Mouse (Mus musculus): Measurements from ENCODE around the gene Hbq1a. TPM values are rescaled to one million over a fixed set of nuclear protein-coding genes. Genes with fewer than 3 reads are reported as not detected.
A peak's percentile ranks its signal among the peaks of the same experiment; 100 is the strongest.

Hbq1a gene
- polyA plus RNA-seq, 1 experiment from 2014 or later: 1.8 TPM

DNA sequence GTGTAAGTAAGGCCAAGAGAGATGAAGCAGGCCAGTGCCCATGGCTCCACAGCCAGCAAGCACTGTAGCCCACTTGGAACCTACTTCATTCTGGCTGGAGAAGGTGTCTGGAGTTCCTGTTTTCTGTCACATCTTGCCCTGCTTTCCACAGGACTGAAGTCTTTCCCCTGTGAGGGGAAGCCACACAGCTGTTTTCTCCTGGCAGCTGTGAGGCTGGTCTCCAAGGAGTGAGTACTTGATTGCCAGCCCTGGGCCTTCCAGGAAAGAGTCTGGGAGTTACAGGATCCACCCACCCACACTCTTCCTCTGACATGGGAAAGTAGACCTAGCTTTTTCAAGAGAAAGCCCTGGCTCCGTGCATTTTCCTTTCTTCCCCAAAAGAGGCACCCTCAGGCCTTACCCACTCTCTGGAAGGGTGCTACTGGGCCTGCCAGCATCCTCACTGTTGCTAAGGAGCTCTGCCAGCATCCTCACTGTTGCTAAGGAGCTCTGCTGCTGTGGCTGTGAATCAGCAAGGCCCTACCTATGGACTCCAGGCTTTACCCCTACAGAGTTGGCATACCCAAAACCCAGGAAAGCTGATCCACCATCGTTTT lies 3.1 kb downstream of the Hbq1a start:
- H3K4me3 ChIP-seq (ENCODE audit: low read depth, low read length): no peak overlapping the region
- H3K4me2 ChIP-seq (ENCODE audit: low read depth, low read length): no peak overlapping the region
- 58% methylated on average over 2 of the region's 2 CpGs for WGBS
- H3K9me3 ChIP-seq (ENCODE audit: control insufficient read depth, low read length): no peaks in the 10 kb centered on the region
- H3K9ac ChIP-seq (ENCODE audit: low read depth, low read length): no peak overlapping the region
- no peaks in the 10 kb centered on the region for H3K4me1 ChIP-seq (ENCODE audit: control insufficient read depth, insufficient read depth, low read length)
- peaks cover 9% of the 10 kb centered on the region for H3K27me3 ChIP-seq (replicated peaks; ENCODE audit: control insufficient read depth, insufficient read depth, low read length)
- ATAC-seq (ENCODE audit: low read depth) (no peak), DNase-seq (ENCODE audit: low spot score) (no peak)
- no peak overlapping the region for H3K27ac ChIP-seq (replicated peaks; ENCODE audit: low read depth, low read length)
- H3K36me3 ChIP-seq (ENCODE audit: control insufficient read depth, insufficient read depth, low read length): no peaks in the 10 kb centered on the region

DNA sequence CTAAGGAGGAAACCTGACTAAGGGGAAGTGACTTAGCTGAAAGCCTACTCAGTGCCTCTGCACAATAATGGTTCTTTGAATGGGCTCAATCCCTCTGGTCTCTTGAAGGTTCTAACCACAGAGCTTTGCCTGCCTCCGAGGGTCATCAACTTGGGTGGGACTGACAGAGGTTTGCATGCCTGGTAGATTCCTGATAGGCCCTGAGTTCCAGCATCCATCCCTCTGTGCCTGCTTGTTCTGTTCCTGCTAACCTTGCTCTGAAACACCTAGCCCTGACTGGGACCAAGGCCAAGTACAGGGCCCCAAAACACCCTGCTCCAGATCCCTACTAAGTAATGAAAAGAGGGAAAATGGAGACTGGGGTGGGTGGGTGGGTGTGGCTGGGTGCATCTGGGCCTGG lies 3.6 kb downstream of the Hbq1a start:
- no peak overlapping the region for H3K4me3 ChIP-seq (ENCODE audit: low read depth, low read length)
- no peak overlapping the region for H3K9ac ChIP-seq (ENCODE audit: low read depth, low read length)
- peaks cover 9% of the 10 kb centered on the region for H3K27me3 ChIP-seq (replicated peaks; ENCODE audit: control insufficient read depth, insufficient read depth, low read length)
- no peaks in the 10 kb centered on the region for H3K36me3 ChIP-seq (ENCODE audit: control insufficient read depth, insufficient read depth, low read length)
- no peak overlapping the region for H3K27ac ChIP-seq (replicated peaks; ENCODE audit: low read depth, low read length)
- ATAC-seq (ENCODE audit: low read depth) (no peak), DNase-seq (ENCODE audit: low spot score) (no peak)
- H3K4me2 ChIP-seq (ENCODE audit: low read depth, low read length): no peak overlapping the region
- H3K9me3 ChIP-seq (ENCODE audit: control insufficient read depth, low read length): no peaks in the 10 kb centered on the region
- WGBS: 82% methylated on average over 1 of the region's 1 CpGs
- H3K4me1 ChIP-seq (ENCODE audit: control insufficient read depth, insufficient read depth, low read length): no peaks in the 10 kb centered on the region

DNA sequence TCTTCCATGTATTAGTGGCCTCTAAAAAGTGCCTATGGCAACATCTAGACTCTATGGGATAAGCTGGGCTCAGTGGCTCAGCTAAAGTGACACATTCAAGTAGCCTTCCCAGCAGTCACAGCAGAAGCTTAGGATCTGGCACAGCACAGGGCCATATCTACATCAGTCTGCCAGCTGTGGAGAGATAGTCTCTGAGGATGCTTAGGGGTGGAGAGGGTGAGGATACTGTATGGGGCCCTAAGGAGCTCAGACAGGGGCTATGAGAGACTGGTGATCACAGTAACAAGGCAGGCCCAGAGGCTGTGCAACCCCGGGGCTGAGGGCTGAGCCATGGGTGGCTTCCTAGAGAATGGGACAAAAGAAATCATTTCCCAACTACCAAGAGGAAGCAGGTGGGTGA lies 7.1 kb downstream of the Hbq1a start:
- H3K9ac ChIP-seq (ENCODE audit: low read depth, low read length): no peak overlapping the region
- no peak for DNase-seq (ENCODE audit: low spot score)
- H3K4me1 ChIP-seq (ENCODE audit: control insufficient read depth, insufficient read depth, low read length): no peaks in the 10 kb centered on the region
- H3K27me3 ChIP-seq (replicated peaks; ENCODE audit: control insufficient read depth, insufficient read depth, low read length): no peaks in the 10 kb centered on the region
- H3K27ac ChIP-seq (replicated peaks; ENCODE audit: low read depth, low read length): no peak overlapping the region
- no peak for ATAC-seq (ENCODE audit: low read depth)
- no peaks in the 10 kb centered on the region for H3K9me3 ChIP-seq (ENCODE audit: control insufficient read depth, low read length)
- WGBS: 75% methylated on average over 1 of the region's 1 CpGs
- H3K4me3 ChIP-seq (ENCODE audit: low read depth, low read length): no peak overlapping the region
- no peak overlapping the region for H3K4me2 ChIP-seq (ENCODE audit: low read depth, low read length)
- no peaks in the 10 kb centered on the region for H3K36me3 ChIP-seq (ENCODE audit: control insufficient read depth, insufficient read depth, low read length)

DNA sequence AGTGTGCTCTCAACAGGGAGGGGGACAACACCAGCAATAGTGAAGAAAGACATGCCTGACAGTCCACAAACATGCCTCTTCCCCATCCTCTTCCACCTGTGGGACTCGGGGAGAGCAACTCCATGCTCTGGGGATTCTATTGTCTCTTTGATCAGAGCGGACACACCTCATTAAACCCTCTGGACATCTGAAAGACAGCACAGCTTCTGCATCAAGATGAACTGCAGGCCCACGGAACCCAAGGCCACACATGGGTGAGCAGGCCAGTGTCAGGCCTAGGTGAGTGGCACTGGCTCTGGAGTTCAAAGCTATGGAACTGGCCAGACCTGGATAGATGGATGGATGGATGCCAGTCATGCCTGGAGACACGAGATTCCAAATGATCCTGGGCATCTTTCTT lies 9.6 kb downstream of the Hbq1a start:
- no peak overlapping the region for H3K9ac ChIP-seq (ENCODE audit: low read depth, low read length)
- no peaks in the 10 kb centered on the region for H3K9me3 ChIP-seq (ENCODE audit: control insufficient read depth, low read length)
- no peaks in the 10 kb centered on the region for H3K27me3 ChIP-seq (replicated peaks; ENCODE audit: control insufficient read depth, insufficient read depth, low read length)
- ATAC-seq (ENCODE audit: low read depth) (no peak), DNase-seq (ENCODE audit: low spot score) (no peak)
- H3K4me2 ChIP-seq (ENCODE audit: low read depth, low read length): no peak overlapping the region
- 56% methylated on average over 4 of the region's 4 CpGs for WGBS
- H3K36me3 ChIP-seq (ENCODE audit: control insufficient read depth, insufficient read depth, low read length): no peaks in the 10 kb centered on the region
- no peak overlapping the region for H3K4me3 ChIP-seq (ENCODE audit: low read depth, low read length)
- H3K4me1 ChIP-seq (ENCODE audit: control insufficient read depth, insufficient read depth, low read length): no peaks in the 10 kb centered on the region
- H3K27ac ChIP-seq (replicated peaks; ENCODE audit: low read depth, low read length): no peak overlapping the region

DNA sequence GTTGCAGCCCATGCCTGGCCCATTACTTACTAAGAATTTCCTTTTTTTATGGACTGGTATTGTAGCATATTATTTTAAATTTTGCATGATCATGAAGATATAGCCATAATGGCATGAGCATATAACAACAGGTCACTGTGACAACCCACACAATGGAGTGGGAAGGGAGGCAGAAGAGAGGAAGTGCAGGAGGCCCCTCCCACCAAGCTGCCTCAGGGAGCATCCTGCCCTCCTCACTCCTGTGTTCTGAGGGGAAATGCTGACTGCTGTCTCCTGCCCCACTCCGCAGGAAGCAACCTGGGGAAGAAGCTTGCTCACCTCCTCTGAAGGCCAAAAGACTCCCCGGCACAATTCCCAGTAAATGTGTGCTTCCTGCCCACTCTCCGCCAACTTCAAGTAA lies 10.1 kb downstream of the Hbq1a start:
- Histone ChIP-seq H3K4me3 (ENCODE audit: low read depth, low read length) (no peak overlapping the region), H3K27me3 (replicated peaks; ENCODE audit: control insufficient read depth, insufficient read depth, low read length) (no peaks in the 10 kb centered on the region), H3K27ac (replicated peaks; ENCODE audit: low read depth, low read length) (no peak overlapping the region), H3K36me3 (ENCODE audit: control insufficient read depth, insufficient read depth, low read length) (no peaks in the 10 kb centered on the region), H3K9ac (ENCODE audit: low read depth, low read length) (no peak overlapping the region), H3K4me2 (ENCODE audit: low read depth, low read length) (no peak overlapping the region), H3K4me1 (ENCODE audit: control insufficient read depth, insufficient read depth, low read length) (no peaks in the 10 kb centered on the region), H3K9me3 (ENCODE audit: control insufficient read depth, low read length) (no peaks in the 10 kb centered on the region)
- ATAC-seq (ENCODE audit: low read depth) (no peak), DNase-seq (ENCODE audit: low spot score) (no peak)
- WGBS: 50% methylated on average over 3 of the region's 3 CpGs

DNA sequence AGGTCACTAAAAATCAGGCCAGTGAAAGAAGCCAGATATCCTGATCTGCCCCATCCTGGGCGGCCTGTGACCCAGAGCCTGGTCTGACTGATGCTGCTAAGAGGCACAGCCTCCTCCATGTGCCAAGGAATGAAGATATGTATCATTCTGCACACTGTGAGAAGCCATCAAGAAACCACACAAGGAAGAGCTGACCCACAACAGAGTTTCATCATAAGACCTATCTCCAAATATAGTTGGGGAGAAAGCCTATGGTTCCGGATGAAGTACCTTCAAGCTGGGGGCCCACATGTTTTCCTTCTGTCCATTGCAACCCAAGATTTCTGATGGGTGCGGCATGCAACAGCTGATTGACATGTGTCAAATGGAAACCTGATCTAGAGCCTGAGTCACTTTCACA lies 16.1 kb downstream of the Hbq1a start:
- WGBS: 79% methylated on average over 3 of the region's 3 CpGs
- Histone ChIP-seq H3K9me3 (ENCODE audit: control insufficient read depth, low read length) (no peaks in the 10 kb centered on the region), H3K4me1 (ENCODE audit: control insufficient read depth, insufficient read depth, low read length) (no peaks in the 10 kb centered on the region), H3K4me2 (ENCODE audit: low read depth, low read length) (no peak overlapping the region), H3K27me3 (replicated peaks; ENCODE audit: control insufficient read depth, insufficient read depth, low read length) (no peaks in the 10 kb centered on the region), H3K36me3 (ENCODE audit: control insufficient read depth, insufficient read depth, low read length) (no peaks in the 10 kb centered on the region), H3K4me3 (ENCODE audit: low read depth, low read length) (no peak overlapping the region), H3K9ac (ENCODE audit: low read depth, low read length) (no peak overlapping the region), H3K27ac (replicated peaks; ENCODE audit: low read depth, low read length) (no peak overlapping the region)
- DNase-seq (ENCODE audit: low spot score) (no peak), ATAC-seq (ENCODE audit: low read depth) (no peak)

DNA sequence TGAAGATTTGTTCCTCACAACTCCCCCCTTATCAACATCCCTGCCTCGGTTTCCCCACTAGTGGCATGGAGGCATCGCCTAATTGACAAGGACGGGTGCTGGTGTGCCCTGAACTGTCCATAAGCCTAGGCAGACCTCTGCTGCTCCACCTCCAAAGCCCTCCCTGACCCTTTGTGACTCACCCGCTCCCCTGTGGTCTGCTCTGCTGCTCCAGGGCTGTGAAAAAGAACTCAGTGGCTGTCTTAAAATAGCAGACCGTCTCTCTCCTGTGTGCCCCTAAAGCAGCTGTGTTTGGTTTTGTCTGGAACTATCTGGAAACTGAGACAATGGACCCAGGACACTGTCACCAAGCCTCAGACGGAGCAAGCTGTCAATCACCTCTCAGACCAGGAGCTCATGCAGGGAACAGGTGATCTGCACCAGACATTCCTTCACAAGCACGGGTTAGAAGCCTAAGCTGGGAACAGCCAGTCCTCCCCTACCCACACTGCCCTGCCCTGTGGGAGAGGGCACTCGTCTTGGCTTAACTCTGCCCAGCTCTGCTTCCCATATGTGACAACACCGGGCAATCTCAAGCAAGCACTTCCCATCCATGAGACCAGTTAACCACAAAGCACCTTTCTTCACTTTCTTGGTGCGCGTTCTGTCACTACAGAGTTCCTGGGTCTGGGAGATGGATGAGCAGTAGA lies 20.8 kb downstream of the Hbq1a start:
- no peak overlapping the region for H3K27ac ChIP-seq (replicated peaks; ENCODE audit: low read depth, low read length)
- 0 out of 2 replicates have a peak, but pooled peaks cover 3% of the 10 kb centered on the region for H3K27me3 ChIP-seq (replicated peaks; ENCODE audit: control insufficient read depth, insufficient read depth, low read length)
- DNase-seq (ENCODE audit: low spot score) (no peak), ATAC-seq (ENCODE audit: low read depth) (peak; percentile 15; the same call in 1 of the 2 replicates)
- H3K4me3 ChIP-seq (ENCODE audit: low read depth, low read length): no peak overlapping the region
- no peaks in the 10 kb centered on the region for H3K36me3 ChIP-seq (ENCODE audit: control insufficient read depth, insufficient read depth, low read length)
- no peaks in the 10 kb centered on the region for H3K9me3 ChIP-seq (ENCODE audit: control insufficient read depth, low read length)
- no peak overlapping the region for H3K4me2 ChIP-seq (ENCODE audit: low read depth, low read length)
- H3K4me1 ChIP-seq (ENCODE audit: control insufficient read depth, insufficient read depth, low read length): no peaks in the 10 kb centered on the region
- no peak overlapping the region for H3K9ac ChIP-seq (ENCODE audit: low read depth, low read length)
- WGBS: 62% methylated on average over 11 of the region's 11 CpGs

DNA sequence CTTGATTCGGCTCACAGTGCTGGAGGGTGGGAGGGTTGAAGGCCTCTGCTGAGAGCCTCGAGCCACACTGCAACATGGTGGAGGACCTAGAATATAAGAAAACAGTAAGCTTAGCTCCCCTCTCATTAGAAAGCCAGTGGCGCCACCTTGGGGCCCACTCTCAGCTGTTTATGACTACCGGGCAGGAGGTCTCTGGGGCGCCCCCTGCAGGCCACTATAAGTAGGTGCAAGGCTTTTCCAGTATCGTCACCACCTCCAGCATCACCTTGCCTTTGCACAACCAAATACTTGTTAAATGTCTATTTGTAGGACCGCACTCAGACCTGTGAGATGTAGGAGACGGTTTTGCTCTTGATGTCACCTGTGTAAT lies 21.3 kb downstream of the Hbq1a start:
- 0 out of 2 replicates have a peak, but pooled peaks cover 3% of the 10 kb centered on the region for H3K27me3 ChIP-seq (replicated peaks; ENCODE audit: control insufficient read depth, insufficient read depth, low read length)
- peak; percentile 74 for DNase-seq (ENCODE audit: low spot score)
- H3K9ac ChIP-seq (ENCODE audit: low read depth, low read length): no peak overlapping the region
- 35% methylated on average over 8 of the region's 8 CpGs for WGBS
- H3K4me2 ChIP-seq (ENCODE audit: low read depth, low read length): no peak overlapping the region
- no peak overlapping the region for H3K4me3 ChIP-seq (ENCODE audit: low read depth, low read length)
- ATAC-seq (ENCODE audit: low read depth): no peak
- no peak overlapping the region for H3K27ac ChIP-seq (replicated peaks; ENCODE audit: low read depth, low read length)
- no peaks in the 10 kb centered on the region for H3K36me3 ChIP-seq (ENCODE audit: control insufficient read depth, insufficient read depth, low read length)
- H3K4me1 ChIP-seq (ENCODE audit: control insufficient read depth, insufficient read depth, low read length): no peaks in the 10 kb centered on the region
- no peaks in the 10 kb centered on the region for H3K9me3 ChIP-seq (ENCODE audit: control insufficient read depth, low read length)

DNA sequence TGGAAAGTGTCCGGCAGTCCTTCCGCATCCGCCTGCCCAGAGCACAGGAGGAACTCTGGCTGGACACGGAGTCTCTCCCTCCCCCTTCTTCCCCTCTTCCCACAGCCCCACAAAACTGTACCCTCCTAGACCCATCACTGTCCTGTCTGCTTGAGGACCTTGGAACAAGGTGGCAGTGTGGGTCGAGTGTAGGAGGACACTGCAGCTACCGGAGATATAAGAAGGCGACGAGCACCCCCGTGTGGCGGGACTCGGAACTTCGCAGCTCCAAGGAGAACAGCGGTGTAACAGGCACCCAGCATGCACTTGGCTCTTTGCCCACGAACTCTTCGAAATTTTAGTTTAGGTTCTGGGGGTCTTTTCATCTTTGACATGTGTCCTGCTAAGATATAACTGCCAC lies 24.7 kb downstream of the Hbq1a start:
- ATAC-seq (ENCODE audit: low read depth) (peak; percentile 80), DNase-seq (ENCODE audit: low spot score) (peak; percentile 89)
- H3K27ac ChIP-seq (replicated peaks; ENCODE audit: low read depth, low read length): no peak overlapping the region
- peak overlapping the region; percentile 45; the same call in 1 of the 2 replicates for H3K9ac ChIP-seq (ENCODE audit: low read depth, low read length)
- H3K4me2 ChIP-seq (ENCODE audit: low read depth, low read length): peak overlapping the region; percentile 54
- peak overlapping the region; percentile 20 for H3K4me3 ChIP-seq (ENCODE audit: low read depth, low read length)
- no peaks in the 10 kb centered on the region for H3K9me3 ChIP-seq (ENCODE audit: control insufficient read depth, low read length)
- H3K27me3 ChIP-seq (replicated peaks; ENCODE audit: control insufficient read depth, insufficient read depth, low read length): 0 out of 2 replicates have a peak, but pooled peaks cover 3% of the 10 kb centered on the region
- no peaks in the 10 kb centered on the region for H3K36me3 ChIP-seq (ENCODE audit: control insufficient read depth, insufficient read depth, low read length)
- WGBS: 14% methylated on average over 15 of the region's 15 CpGs
- H3K4me1 ChIP-seq (ENCODE audit: control insufficient read depth, insufficient read depth, low read length): no peaks in the 10 kb centered on the region
